Mouse (Mus musculus) embryonic facial prominence, embryonic 14.5 days (tissue): Measurements from ENCODE around the gene 1700092M07Rik. TPM values are rescaled to one million over a fixed set of nuclear protein-coding genes. Genes with fewer than 3 reads are reported as not detected.
A peak's percentile ranks its signal among the peaks of the same experiment; 100 is the strongest.

ENCODE experiments used
- ATAC-seq: fragments of 200-750 bp; cut with Nextera tagmentation; 2 replicates; pipeline ENCODE4 v1.8.0; 2017; ENCODE audit warnings: low read depth, moderate number of reproducible peaks, moderate TSS enrichment
- DNase-seq: peaks from one replicate; pipeline ENCODE4 v3.0.0-alpha.2; 2015; ENCODE audit warnings: low spot score
- H3K27ac ChIP-seq: fragments of 300-500 bp; sonication (generic); replicated peaks from 2 replicates; pipeline ENCODE4 v1.5.1; 2014; ENCODE audit warnings: low read depth, mild to moderate bottlenecking, low read length, moderate library complexity
- H3K27me3 ChIP-seq: fragments of 300-500 bp; sonication (generic); replicated peaks from 2 replicates; pipeline ENCODE4 v1.6.1; 2014; ENCODE audit warnings: low read length; ENCODE audit not compliant: control insufficient read depth, insufficient read depth
- H3K36me3 ChIP-seq: fragments of 300-500 bp; sonication (generic); 2 replicates; pipeline ENCODE4 v1.6.1; 2014; ENCODE audit warnings: low read length, mixed read lengths; ENCODE audit not compliant: control insufficient read depth, insufficient read depth
- H3K4me1 ChIP-seq: fragments of 300-500 bp; sonication (generic); 2 replicates; pipeline ENCODE4 v1.6.1; 2014; ENCODE audit warnings: antibody characterized with exemption, low read length; ENCODE audit not compliant: control insufficient read depth, insufficient read depth
- H3K4me2 ChIP-seq: fragments of 300-500 bp; sonication (generic); 2 replicates; pipeline ENCODE4 v1.6.1; 2014; ENCODE audit warnings: low read depth, mild to moderate bottlenecking, low read length, moderate library complexity, mixed read lengths
- H3K4me3 ChIP-seq: fragments of 300-500 bp; sonication (generic); 2 replicates; pipeline ENCODE4 v1.5.1; 2014; ENCODE audit warnings: low read depth, mild to moderate bottlenecking, low read length
- H3K9ac ChIP-seq: fragments of 300-500 bp; sonication (generic); 2 replicates; pipeline ENCODE4 v1.6.1; 2014; ENCODE audit warnings: low read depth, mild to moderate bottlenecking, low read length, moderate library complexity, mixed read lengths
- H3K9me3 ChIP-seq: fragments of 300-500 bp; sonication (generic); 2 replicates; pipeline ENCODE4 v1.6.1; 2016; ENCODE audit warnings: low read length; ENCODE audit not compliant: control insufficient read depth
- WGBS: fragments of 180-500 bp; shearing (Covaris S2); extraction: QIAGEN DNeasy Blood & Tissue Kit; methylation state at CpG from one replicate; pipeline ENCODE4 v1.1.7; 2014; 5-methylcytosine and 5-hydroxymethylcytosine counted together
- polyA plus RNA-seq: library from polyadenylated mRNA; unstranded; fragments of >200 nt; fragmentation: Nextera tagmentation; extraction: Ambion mirVana; gene quantifications from 2 replicates; pipeline ENCODE4 v1.2.1, GENCODE M21; 2014

Gene 1700092M07Rik
- polyA plus RNA-seq, 1 experiment from 2014 or later, result 0.85 TPM

GRCm38 (mm10) chr19:8722559-8722906 lies 18.0 kb upstream of the 1700092M07Rik start:
- Histone ChIP-seq H3K4me1 (peaks cover 18% of the 10 kb centered on the region), H3K36me3 (peaks cover 29% of the 10 kb centered on the region), H3K4me3 (peak overlapping the region; percentile 68), H3K9ac (peak overlapping the region; percentile 94), H3K27me3 (no peaks in the 10 kb centered on the region), H3K4me2 (peak overlapping the region; percentile 86), H3K9me3 (no peaks in the 10 kb centered on the region), H3K27ac (peak overlapping the region; percentile 96)
- 1% methylated on average over 5 of the region's 5 CpGs for WGBS
- no peak for ATAC-seq
- no peak for DNase-seq

GRCm38 (mm10) chr19:8722907-8723573 lies 17.5 kb upstream of the 1700092M07Rik start, which contains the start of gene Slc3a2:
Gene Slc3a2 (minus strand): TSS chr19:8723369.
- ATAC-seq, result peak; percentile 95
- Histone ChIP-seq H3K27ac (peak within 1 kb of the TSS; percentile 96), H3K4me3 (peak within 1 kb of the TSS; percentile 68), H3K36me3 (peaks cover 29% of the 10 kb centered on the region), H3K4me2 (peak within 1 kb of the TSS; percentile 86), H3K4me1 (peaks cover 18% of the 10 kb centered on the region), H3K9ac (peak within 1 kb of the TSS; percentile 94), H3K9me3 (no peaks in the 10 kb centered on the region), H3K27me3 (no peaks in the 10 kb centered on the region)
- under 1% methylated on average over 49 of the region's 50 CpGs for WGBS
- peak; percentile 100 for DNase-seq

- Histone ChIP-seq H3K9ac (peak overlapping the region; percentile 94), H3K4me2 (peak overlapping the region; percentile 86), H3K4me3 (peak overlapping the region; percentile 68), H3K27ac (peak overlapping the region; percentile 88), H3K9me3 (no peaks in the 10 kb centered on the region), H3K4me1 (peaks cover 18% of the 10 kb centered on the region), H3K36me3 (peaks cover 29% of the 10 kb centered on the region), H3K27me3 (no peaks in the 10 kb centered on the region)
- DNase-seq (no peak), ATAC-seq (no peak)
- under 1% methylated on average over 20 of the region's 20 CpGs for WGBS
These were observed 16.8 kb upstream of the 1700092M07Rik start for GRCm38 (mm10) chr19:8723574-8724346.

GRCm38 (mm10) chr19:8724392-8724791 lies 16.1 kb upstream of the 1700092M07Rik start:
- H3K9me3 ChIP-seq, result no peaks in the 10 kb centered on the region
- peak overlapping the region; percentile 68 for H3K4me3 ChIP-seq
- peaks cover 29% of the 10 kb centered on the region for H3K36me3 ChIP-seq
- DNase-seq, result no peak
- H3K9ac ChIP-seq, result peak overlapping the region; percentile 94
- no peaks in the 10 kb centered on the region for H3K27me3 ChIP-seq
- peaks cover 18% of the 10 kb centered on the region for H3K4me1 ChIP-seq
- no peak for ATAC-seq
- H3K4me2 ChIP-seq, result peak overlapping the region; percentile 86
- 6% methylated on average over 2 of the region's 2 CpGs for WGBS
- peak overlapping the region; percentile 88 for H3K27ac ChIP-seq

GRCm38 (mm10) chr19:8725081-8725613 lies 15.4 kb upstream of the 1700092M07Rik start:
- peak overlapping the region; percentile 68 for H3K4me3 ChIP-seq
- H3K4me2 ChIP-seq, result peak overlapping the region; percentile 86
- H3K4me1 ChIP-seq, result peaks cover 18% of the 10 kb centered on the region
- peaks cover 29% of the 10 kb centered on the region for H3K36me3 ChIP-seq
- no peaks in the 10 kb centered on the region for H3K9me3 ChIP-seq
- ATAC-seq (no peak), DNase-seq (no peak)
- no peaks in the 10 kb centered on the region for H3K27me3 ChIP-seq
- peak overlapping the region; percentile 88 for H3K27ac ChIP-seq
- 40% methylated on average over 4 of the region's 4 CpGs for WGBS
- peak overlapping the region; percentile 94 for H3K9ac ChIP-seq

- DNase-seq, result no peak
- Histone ChIP-seq H3K36me3 (peaks cover 29% of the 10 kb centered on the region), H3K27me3 (no peaks in the 10 kb centered on the region), H3K4me1 (peaks cover 18% of the 10 kb centered on the region), H3K9me3 (no peaks in the 10 kb centered on the region), H3K4me3 (no peak overlapping the region), H3K27ac (no peak overlapping the region; the same call in 1 of the 2 replicates), H3K4me2 (no peak overlapping the region), H3K9ac (no peak overlapping the region)
- no peak for ATAC-seq
- WGBS, result 22% methylated on average over 3 of the region's 3 CpGs
These were observed 13.7 kb upstream of the 1700092M07Rik start for GRCm38 (mm10) chr19:8726609-8727390.

- DNase-seq, result no peak
- Histone ChIP-seq H3K4me3 (no peak overlapping the region), H3K27me3 (no peaks in the 10 kb centered on the region), H3K4me1 (peaks cover 13% of the 10 kb centered on the region; the same call in 1 of the 2 replicates), H3K36me3 (peaks cover 29% of the 10 kb centered on the region), H3K27ac (no peak overlapping the region), H3K9ac (no peak overlapping the region), H3K9me3 (no peaks in the 10 kb centered on the region), H3K4me2 (no peak overlapping the region)
- WGBS, result 20% methylated on average over 5 of the region's 5 CpGs
- no peak for ATAC-seq
These were observed 12.9 kb upstream of the 1700092M07Rik start for GRCm38 (mm10) chr19:8727495-8728114.
